Mouse (Mus musculus) embryonic facial prominence, embryonic 12.5 days (tissue): ENCODE measurements around the gene Snf8. TPM values are rescaled to one million over a fixed set of nuclear protein-coding genes. Genes with fewer than 3 reads are reported as not detected.

Experiments used
- ATAC-seq: fragments of 200-750 bp; cut with Nextera tagmentation; 2 replicates; pipeline ENCODE4 v1.8.0; 2017; ENCODE audit not compliant: insufficient number of reproducible peaks, insufficient read depth, low FRiP score, low TSS enrichment
- H3K27ac ChIP-seq: fragments of 300-500 bp; sonication (generic); 2 replicates; pipeline ENCODE4 v1.5.1; 2016; ENCODE audit warnings: mild to moderate bottlenecking
- H3K27me3 ChIP-seq: fragments of 300-500 bp; sonication (generic); 2 replicates; pipeline ENCODE4 v1.6.1; 2016; ENCODE audit warnings: mild to moderate bottlenecking, moderate library complexity
- H3K36me3 ChIP-seq: fragments of 300-500 bp; sonication (generic); 2 replicates; pipeline ENCODE4 v1.6.1; 2016; ENCODE audit warnings: mild to moderate bottlenecking
- H3K4me1 ChIP-seq: fragments of 300-500 bp; sonication (generic); 2 replicates; pipeline ENCODE4 v1.6.1; 2016
- H3K4me2 ChIP-seq: fragments of 300-500 bp; sonication (generic); replicated peaks from 2 replicates; pipeline ENCODE4 v1.6.1; 2016; ENCODE audit warnings: mild to moderate bottlenecking, moderate library complexity
- H3K4me3 ChIP-seq: fragments of 300-500 bp; sonication (generic); 2 replicates; pipeline ENCODE4 v1.5.1; 2016; ENCODE audit warnings: mild to moderate bottlenecking
- H3K9ac ChIP-seq: fragments of 300-500 bp; sonication (generic); 2 replicates; pipeline ENCODE4 v1.6.1; 2016; ENCODE audit warnings: mild to moderate bottlenecking, moderate library complexity
- H3K9me3 ChIP-seq: fragments of 300-500 bp; sonication (generic); 2 replicates; pipeline ENCODE4 v1.6.1; 2016; ENCODE audit warnings: mild to moderate bottlenecking, moderate library complexity
- WGBS: fragments of 180-500 bp; shearing (Covaris S2); methylation state at CpG from one replicate; pipeline ENCODE4 v1.1.7; 2016; 5-methylcytosine and 5-hydroxymethylcytosine counted together
- polyA plus RNA-seq: library from polyadenylated mRNA; unstranded; fragments of >200 nt; fragmentation: Nextera tagmentation; extraction: Ambion mirVana; gene quantifications from 2 replicates; pipeline ENCODE4 v1.2.1, GENCODE M21; 2016

Snf8 gene
- polyA plus RNA-seq, 1 experiment from 2014 or later = 106 TPM

- Histone ChIP-seq H3K4me2 (peak within 1 kb of the TSS; percentile 85), H3K36me3 (peaks cover 20% of the 10 kb centered on the region), H3K4me1 (peaks cover 12% of the 10 kb centered on the region), H3K27me3 (no peaks in the 10 kb centered on the region), H3K4me3 (peak within 1 kb of the TSS; percentile 85), H3K9ac (peak within 1 kb of the TSS; percentile 81), H3K9me3 (no peaks in the 10 kb centered on the region), H3K27ac (peak within 1 kb of the TSS; percentile 50; the same call in 1 of the 2 replicates)
- peak; percentile 96 for ATAC-seq
- WGBS = under 1% methylated on average over 37 of the region's 37 CpGs
These were observed 41.0 kb downstream of the Snf8 start, which contains the start of gene Atp5g1 for GRCm38 (mm10) chr11:96075509-96076220. Gene Atp5g1, minus strand, starts transcription at chr11:96075670.

DNA sequence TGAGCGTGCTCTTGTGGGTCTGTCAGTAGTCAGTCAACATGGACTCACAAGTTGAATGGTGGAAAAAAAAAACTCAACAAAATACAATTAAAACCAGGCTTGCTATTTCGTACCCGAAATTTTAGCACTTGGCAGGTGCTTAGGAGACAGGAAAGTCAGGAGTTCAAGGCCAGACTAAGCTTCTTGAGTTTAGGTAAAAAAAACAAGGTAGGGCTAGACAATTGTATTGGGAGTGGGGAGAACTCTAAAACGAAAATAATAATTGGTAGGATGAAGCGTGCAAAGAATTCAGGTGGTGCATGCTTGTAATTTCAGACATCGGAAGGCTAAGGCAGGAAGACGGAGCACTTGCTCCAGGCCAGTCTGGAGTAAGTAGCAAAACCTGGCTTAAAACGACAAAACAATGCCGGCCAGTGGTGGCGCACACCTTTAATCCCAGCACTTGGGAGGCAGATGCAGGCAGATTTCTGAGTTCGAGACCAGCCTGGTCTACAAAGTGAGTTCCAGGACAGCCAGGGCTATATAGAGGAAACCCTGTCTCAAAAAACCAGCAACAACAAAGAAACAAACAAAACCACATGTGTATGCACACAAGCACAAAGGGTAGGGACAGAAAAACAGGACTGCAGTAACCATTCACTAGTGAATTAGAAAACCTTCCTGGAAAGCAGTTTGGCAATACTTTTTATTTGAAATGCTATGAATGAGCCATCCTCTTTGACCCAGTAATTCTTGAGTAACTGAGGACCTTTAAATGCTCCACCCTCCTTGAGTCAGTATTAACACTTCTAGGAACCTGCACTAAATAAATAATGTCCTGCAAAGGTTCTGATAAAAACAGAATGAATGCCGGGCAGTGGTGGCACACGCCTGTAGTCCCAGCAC, 41.8 kb downstream of the Snf8 start:
- Histone ChIP-seq H3K4me2 (peak overlapping the region; percentile 47), H3K4me3 (peak overlapping the region; percentile 85), H3K4me1 (peaks cover 12% of the 10 kb centered on the region), H3K9me3 (no peaks in the 10 kb centered on the region), H3K36me3 (peaks cover 12% of the 10 kb centered on the region), H3K27ac (0 out of 2 replicates have a peak overlapping the region, but pooled peaks have one; percentile 50), H3K27me3 (no peaks in the 10 kb centered on the region), H3K9ac (no peak overlapping the region)
- ATAC-seq = no peak
- WGBS = 64% methylated on average over 13 of the region's 13 CpGs

GRCm38 (mm10) chr11:96080736-96081135, 46.1 kb downstream of the Snf8 start:
- H3K27ac ChIP-seq = no peak overlapping the region
- no peaks in the 10 kb centered on the region for H3K9me3 ChIP-seq
- no peak overlapping the region for H3K4me2 ChIP-seq
- no peak for ATAC-seq
- no peaks in the 10 kb centered on the region for H3K36me3 ChIP-seq
- no peaks in the 10 kb centered on the region for H3K27me3 ChIP-seq
- H3K9ac ChIP-seq = no peak overlapping the region
- no peaks in the 10 kb centered on the region for H3K4me1 ChIP-seq
- H3K4me3 ChIP-seq = no peak overlapping the region
- WGBS = 77% methylated on average over 5 of the region's 5 CpGs

- Histone ChIP-seq H3K4me2 (no peak overlapping the region), H3K4me3 (no peak overlapping the region), H3K4me1 (no peaks in the 10 kb centered on the region), H3K9ac (no peak overlapping the region), H3K9me3 (no peaks in the 10 kb centered on the region), H3K27ac (no peak overlapping the region), H3K36me3 (no peaks in the 10 kb centered on the region), H3K27me3 (no peaks in the 10 kb centered on the region)
- WGBS = 71% methylated on average over 3 of the region's 3 CpGs
- no peak for ATAC-seq
These were observed 48.0 kb downstream of the Snf8 start for GRCm38 (mm10) chr11:96082682-96083081.

- no peak for ATAC-seq
- WGBS = 87% methylated on average over 6 of the region's 6 CpGs
- H3K27me3 ChIP-seq = no peaks in the 10 kb centered on the region
- H3K9ac ChIP-seq = no peak overlapping the region
- no peaks in the 10 kb centered on the region for H3K9me3 ChIP-seq
- H3K4me2 ChIP-seq = no peak overlapping the region
- no peaks in the 10 kb centered on the region for H3K36me3 ChIP-seq
- H3K4me3 ChIP-seq = no peak overlapping the region
- H3K4me1 ChIP-seq = no peaks in the 10 kb centered on the region
- H3K27ac ChIP-seq = no peak overlapping the region
These were observed 53.3 kb downstream of the Snf8 start for GRCm38 (mm10) chr11:96087981-96088380.

DNA sequence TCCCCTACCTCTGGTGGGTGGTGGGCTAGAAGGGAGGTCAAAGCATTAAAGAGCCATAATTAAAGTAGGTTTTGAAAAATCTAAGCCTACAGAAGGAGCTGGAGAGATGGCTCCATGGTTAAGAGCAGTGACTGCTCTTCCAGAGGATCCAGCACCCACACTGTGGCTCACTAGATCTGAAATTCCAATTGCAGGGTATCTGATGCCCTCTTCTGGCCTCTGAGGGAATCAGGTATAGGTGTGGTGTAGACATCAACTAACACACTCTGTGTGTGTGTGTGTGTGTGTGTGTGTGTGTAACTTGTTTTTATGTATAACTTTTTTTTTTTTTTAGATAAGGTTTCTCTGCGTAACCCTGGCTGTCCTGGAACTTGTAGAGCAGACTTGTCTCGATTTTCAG, 56.4 kb downstream of the Snf8 start:
- no peak for ATAC-seq
- Histone ChIP-seq H3K27me3 (no peaks in the 10 kb centered on the region), H3K4me2 (no peak overlapping the region), H3K36me3 (no peaks in the 10 kb centered on the region), H3K9ac (no peak overlapping the region), H3K27ac (no peak overlapping the region), H3K4me3 (no peak overlapping the region), H3K4me1 (no peaks in the 10 kb centered on the region), H3K9me3 (no peaks in the 10 kb centered on the region)
- WGBS = 64% methylated on average over 2 of the region's 2 CpGs

GRCm38 (mm10) chr11:96092674-96093291, 58.1 kb downstream of the Snf8 start:
- WGBS = 41% methylated on average over 7 of the region's 7 CpGs
- Histone ChIP-seq H3K4me2 (no peak overlapping the region), H3K36me3 (no peaks in the 10 kb centered on the region), H3K4me1 (no peaks in the 10 kb centered on the region), H3K4me3 (no peak overlapping the region), H3K9ac (no peak overlapping the region), H3K27ac (no peak overlapping the region), H3K9me3 (no peaks in the 10 kb centered on the region), H3K27me3 (no peaks in the 10 kb centered on the region)
- ATAC-seq = no peak

DNA sequence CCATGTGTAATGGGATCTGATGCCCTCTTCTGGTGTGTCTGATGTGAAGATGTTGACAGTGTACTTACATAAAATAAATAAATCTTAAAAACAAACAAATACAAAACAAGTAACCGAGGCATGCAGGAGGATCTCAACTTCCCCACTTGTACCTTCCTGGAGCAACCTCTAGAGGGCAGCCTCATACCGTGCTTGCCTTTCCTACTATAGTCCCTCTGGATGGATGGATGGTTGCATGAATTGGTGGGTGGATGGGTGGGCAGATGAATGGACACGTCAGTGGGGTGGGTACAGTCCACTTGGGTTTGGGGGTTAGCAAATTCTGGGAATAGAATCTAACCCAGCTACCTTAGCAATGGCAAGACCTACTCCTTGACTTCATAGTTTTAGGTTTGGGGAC, 58.7 kb downstream of the Snf8 start:
- WGBS = 11% methylated on average over 3 of the region's 3 CpGs

More for the DNA sequence above, 58.7 kb downstream of the Snf8 start:
- Histone ChIP-seq H3K4me3 (no peak overlapping the region), H3K36me3 (no peaks in the 10 kb centered on the region), H3K4me2 (no peak overlapping the region), H3K27ac (no peak overlapping the region), H3K4me1 (no peaks in the 10 kb centered on the region), H3K9ac (no peak overlapping the region), H3K9me3 (no peaks in the 10 kb centered on the region), H3K27me3 (no peaks in the 10 kb centered on the region)
- no peak for ATAC-seq

Other genes with a start within 250 kb of the Snf8 start
- not detected in 2 replicates for gene Phospho1, start 210.4 kb upstream of the Snf8 start, polyA plus RNA-seq
- gene Gngt2, start 197.7 kb upstream of the Snf8 start, polyA plus RNA-seq = 8.9 and 13.1 TPM in 2 replicates
- 4.3 and 5.0 TPM in 2 replicates for gene Abi3, start 192.4 kb upstream of the Snf8 start, polyA plus RNA-seq
- gene B4galnt2, start 120.0 kb upstream of the Snf8 start, polyA plus RNA-seq = not detected in 2 replicates
- 89.6 and 95.3 TPM in 2 replicates for gene Igf2bp1, start 28.9 kb upstream of the Snf8 start, polyA plus RNA-seq
- not detected in 2 replicates for gene Gip, start 10.3 kb upstream of the Snf8 start, polyA plus RNA-seq
- 49.2 and 53.0 TPM in 2 replicates for gene Ube2z, start 30.5 kb downstream of the Snf8 start, polyA plus RNA-seq
- 494 and 532 TPM in 2 replicates for gene Atp5g1, start 40.8 kb downstream of the Snf8 start, polyA plus RNA-seq
- gene Calcoco2, start 77.1 kb downstream of the Snf8 start, polyA plus RNA-seq = not detected in 2 replicates
- 0.12 TPM in 1 of 2 replicates, not detected in the other for gene Ttll6, start 98.9 kb downstream of the Snf8 start, polyA plus RNA-seq
- not detected in 2 replicates for gene Hoxb13, start 159.4 kb downstream of the Snf8 start, polyA plus RNA-seq
- 0.09 TPM in 2 replicates for gene Hoxb9, start 236.6 kb downstream of the Snf8 start, polyA plus RNA-seq
- gene Hoxb8, start 247.0 kb downstream of the Snf8 start, polyA plus RNA-seq = not detected in 2 replicates